Mouse (Mus musculus): Measurements from ENCODE around the gene Sycp1. TPM values are rescaled to one million over a fixed set of nuclear protein-coding genes. Genes with fewer than 3 reads are reported as not detected.

Gene Sycp1
- total RNA-seq (2012; rRNA removed) (not detected in 2 replicates), total RNA-seq (2014; rRNA removed) (not detected in 2 replicates), polyA plus RNA-seq (2012; ENCODE audit: insufficient read length, low read depth) (not detected in 2 replicates)

DNA sequence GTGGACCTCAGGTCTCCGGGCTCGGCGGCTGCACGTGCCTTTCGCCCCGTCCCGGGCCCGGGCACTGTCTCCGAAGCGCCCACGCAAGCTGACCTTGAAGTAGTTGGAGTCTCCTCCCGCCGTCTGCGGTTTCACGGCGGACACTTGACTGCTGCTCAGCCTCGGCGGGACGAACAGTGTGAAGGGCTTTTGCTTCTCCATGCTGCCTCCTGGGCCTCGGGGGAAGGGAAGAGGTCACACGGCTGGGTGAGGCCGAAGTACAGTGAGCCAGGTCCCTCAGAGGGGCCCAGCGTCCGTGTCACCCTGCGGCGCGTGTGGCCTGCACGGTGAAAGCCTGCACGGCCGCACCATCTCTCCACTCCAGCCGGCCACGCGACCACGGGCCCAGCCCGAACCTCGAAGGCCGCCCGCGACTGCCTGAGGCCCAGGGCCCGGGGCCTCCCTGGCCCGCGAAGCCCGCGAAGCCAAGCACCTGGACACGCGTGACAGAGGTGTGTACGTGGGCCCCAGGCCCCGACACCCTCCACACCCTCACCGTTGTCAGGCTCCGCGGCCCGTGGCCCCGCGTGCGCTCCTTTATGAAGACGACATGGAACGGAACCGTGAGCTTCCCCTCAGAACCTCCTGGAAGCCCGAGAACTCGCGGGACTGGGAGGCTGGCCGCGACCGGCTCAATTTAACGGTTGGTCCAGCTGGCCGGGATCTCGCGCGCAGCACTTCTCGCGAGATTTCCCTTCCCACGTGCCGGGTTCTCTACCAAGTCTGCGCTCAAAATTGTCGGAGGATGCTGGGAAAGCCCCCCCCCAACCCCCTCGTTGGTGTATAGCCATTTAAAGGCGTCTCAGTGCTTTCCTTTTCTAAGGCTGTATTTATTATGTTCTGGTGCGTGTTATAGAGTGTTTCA, at the start of gene Sycp1:
TSS of gene Sycp1 (minus strand) at position 650 of the 904 bp plus-strand sequence.
- Histone ChIP-seq H3K36me3 (replicated peaks in 1 of 2; ENCODE audit: control insufficient read depth in 1 of 2, insufficient read depth in 1 of 2, low read length in 1 of 2) (no peaks in the 10 kb centered on the region), H3K4me1 (ENCODE audit: control insufficient read depth in 1 of 2, insufficient read depth in 2 of 2) (no peaks in the 10 kb centered on the region), H3K27ac (ENCODE audit: insufficient read depth, low read depth) (no peak within 1 kb of the TSS), H3K4me3 (replicated peaks in 1 of 3; ENCODE audit: low read depth in 2 of 3, low read length in 2 of 3, poor library complexity in 1 of 3) (no peak within 1 kb of the TSS), H3K9me3 (replicated peaks; ENCODE audit: low read length) (peaks cover 7% of the 10 kb centered on the region), H3K27me3 (replicated peaks) (no peaks in the 10 kb centered on the region), H3K9ac (ENCODE audit: insufficient read depth, low read depth) (no peak within 1 kb of the TSS), H3K79me2 (replicated peaks; ENCODE audit: control insufficient read depth, extremely low read depth, insufficient read depth, poor library complexity, severe bottlenecking) (no peaks in the 10 kb centered on the region), H3K4me2 (ENCODE audit: insufficient read depth, low read depth, poor library complexity, severe bottlenecking) (no peak within 1 kb of the TSS)
- TF ChIP-seq ZMIZ1 (IDR thresholded peaks at IDR 0.05; ENCODE audit: low read depth, low read length) (no peak), CTCF (conservative IDR thresholded peaks at IDR 0.05 in 1 of 2, IDR thresholded peaks at IDR 0.05 in 1 of 2; ENCODE audit: low read depth in 2 of 2, low read length in 2 of 2) (no peak), MEF2A (IDR thresholded peaks at IDR 0.05; ENCODE audit: borderline replicate concordance, low read depth, low read length) (no peak), RCOR1 (conservative IDR thresholded peaks at IDR 0.05; ENCODE audit: low read depth, low read length) (no peak), CHD1 (IDR thresholded peaks at IDR 0.05; ENCODE audit: low read depth, low read length) (no peak), ZNF384 (IDR thresholded peaks at IDR 0.05; ENCODE audit: low read depth, low read length) (no peak), IRF4 (IDR thresholded peaks at IDR 0.05; ENCODE audit: low read depth, low read length) (no peak), ZKSCAN1 (IDR thresholded peaks at IDR 0.05; ENCODE audit: borderline replicate concordance, low read depth, low read length) (no peak), RAD21 (IDR thresholded peaks at IDR 0.05; ENCODE audit: low read depth, low read length) (no peak), HCFC1 (IDR thresholded peaks at IDR 0.05; ENCODE audit: low read depth, low read length) (no peak), POLR2A (IDR thresholded peaks at IDR 0.05; ENCODE audit: low read depth, low read length) (no peak), EP300 (IDR thresholded peaks at IDR 0.05; ENCODE audit: low read length) (no peak), MAFK (IDR thresholded peaks at IDR 0.05; ENCODE audit: insufficient replicate concordance, low read length) (no peak)
- no peak for DNase-seq (ENCODE audit: extremely low read depth)
- dilution Hi-C loops (cut with MboI; ENCODE audit: extremely low pct_ligation_motif_present, extremely low pct_unique_long_range_greater_than_20kb, low sequenced_read_pairs) (no loop called here), in situ Hi-C loops (cut with MboI; ENCODE audit: low pct_ligation_motif_present, low pct_unique_long_range_greater_than_20kb, low sequenced_read_pairs) (no loop called here)

DNA sequence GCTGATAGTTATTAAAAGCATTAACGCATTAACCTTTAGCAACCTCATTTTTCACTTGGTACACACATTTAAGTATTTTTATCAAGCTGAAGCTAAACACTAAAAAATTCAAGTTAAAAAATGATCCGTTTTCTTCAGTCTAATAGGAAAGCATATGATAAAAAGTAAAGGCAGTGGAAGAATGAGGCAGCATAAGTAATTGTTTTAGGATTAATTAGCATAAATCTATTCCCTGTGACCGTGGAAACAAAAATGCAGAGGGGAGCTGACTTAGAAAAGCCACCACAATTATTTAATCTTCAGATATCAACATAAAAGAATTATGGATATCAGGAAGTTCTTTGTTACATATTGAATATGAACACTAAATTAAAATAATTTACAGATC, 44.4 kb upstream of the Sycp1 start:
- no peaks in the 10 kb centered on the region for H3K9me3 ChIP-seq (replicated peaks; ENCODE audit: low read length)
- no peak overlapping the region for H3K9ac ChIP-seq (ENCODE audit: insufficient read depth, low read depth)
- no peak overlapping the region for H3K4me2 ChIP-seq (ENCODE audit: insufficient read depth, low read depth, poor library complexity, severe bottlenecking)
- no peaks in the 10 kb centered on the region for H3K36me3 ChIP-seq (replicated peaks in 1 of 2; ENCODE audit: control insufficient read depth in 1 of 2, insufficient read depth in 1 of 2, low read length in 1 of 2)
- DNase-seq (ENCODE audit: extremely low read depth) = no peak
- no peak for TF ChIP-seq MAFK (IDR thresholded peaks at IDR 0.05; ENCODE audit: insufficient replicate concordance, low read length)
- H3K4me3 ChIP-seq (replicated peaks in 1 of 3; ENCODE audit: low read depth in 2 of 3, low read length in 2 of 3, poor library complexity in 1 of 3) = no peak overlapping the region
- no peak overlapping the region for H3K27ac ChIP-seq (ENCODE audit: insufficient read depth, low read depth)
- H3K79me2 ChIP-seq (replicated peaks; ENCODE audit: control insufficient read depth, extremely low read depth, insufficient read depth, poor library complexity, severe bottlenecking) = no peaks in the 10 kb centered on the region
- no peaks in the 10 kb centered on the region for H3K4me1 ChIP-seq (ENCODE audit: control insufficient read depth in 1 of 2, insufficient read depth in 2 of 2)
- dilution Hi-C loops (cut with MboI; ENCODE audit: extremely low pct_ligation_motif_present, extremely low pct_unique_long_range_greater_than_20kb, low sequenced_read_pairs) (no loop called here), in situ Hi-C loops (cut with MboI; ENCODE audit: low pct_ligation_motif_present, low pct_unique_long_range_greater_than_20kb, low sequenced_read_pairs) (no loop called here)
- H3K27me3 ChIP-seq (replicated peaks) = no peaks in the 10 kb centered on the region

All from CH12.LX (cell line).